Mouse (Mus musculus) erythroblast, embryonic 14.5 days (primary cell): ENCODE data around the gene Ldlrad3.

ENCODE experiments used
- GATA1 ChIP-seq: IDR thresholded peaks from 2 replicates; pipeline ENCODE4 v1.6.1; 2012; ENCODE audit warnings: low read length, inconsistent platforms, mixed read lengths
- TAL1 ChIP-seq: IDR thresholded peaks from 3 replicates; pipeline ENCODE4 v1.6.1; 2012; ENCODE audit warnings: low read length, inconsistent platforms, mixed read lengths

GRCm38 (mm10) chr2:101907386-101908022 is 278.7 kb downstream of the Ldlrad3 start:
- TF ChIP-seq TAL1 = no peak
- TF ChIP-seq GATA1 = no peak
